Mouse (Mus musculus): ENCODE measurements around the gene Sccpdh. TPM values are rescaled to one million over a fixed set of nuclear protein-coding genes. Genes with fewer than 3 reads are reported as not detected.

Sccpdh gene
- total and polyA plus RNA-seq, 2 experiments from 2014 or later = 75.5 to 122 TPM

GRCm38 (mm10) chr1:179628438-179629106 is 39.4 kb upstream of the Sccpdh start:
- H3K9ac ChIP-seq (replicated peaks; ENCODE audit: low read depth, low read length) = no peak overlapping the region
- 36% methylated on average over 8 of the region's 8 CpGs for WGBS
- peaks cover 22% of the 10 kb centered on the region for H3K36me3 ChIP-seq (replicated peaks; ENCODE audit: control insufficient read depth, insufficient read depth, low read length)
- ATAC-seq (ENCODE audit: insufficient read depth, low read depth) (no peak), DNase-seq (ENCODE audit: low spot score) (no peak)
- no peak overlapping the region for H3K4me3 ChIP-seq (ENCODE audit: low read depth, low read length)
- no peaks in the 10 kb centered on the region for H3K27me3 ChIP-seq (ENCODE audit: control insufficient read depth, insufficient read depth, low read length)
- H3K4me1 ChIP-seq (ENCODE audit: control insufficient read depth, insufficient read depth) = peaks cover 6% of the 10 kb centered on the region
- H3K4me2 ChIP-seq (ENCODE audit: low read depth, low read length) = no peak overlapping the region
- H3K27ac ChIP-seq (ENCODE audit: low read depth) = no peak overlapping the region
- no peaks in the 10 kb centered on the region for H3K9me3 ChIP-seq (replicated peaks; ENCODE audit: control insufficient read depth, low read length)
- TF ChIP-seq EP300 (IDR thresholded peaks at IDR 0.05; ENCODE audit: low read depth) (no peak), CTCF (IDR thresholded peaks at IDR 0.05; ENCODE audit: low read depth) (no peak)

GRCm38 (mm10) chr1:179629276-179629675 is 38.7 kb upstream of the Sccpdh start:
- Histone ChIP-seq H3K9ac (replicated peaks; ENCODE audit: low read depth, low read length) (no peak overlapping the region), H3K4me1 (ENCODE audit: control insufficient read depth, insufficient read depth) (peaks cover 6% of the 10 kb centered on the region), H3K4me3 (ENCODE audit: low read depth, low read length) (no peak overlapping the region), H3K27ac (ENCODE audit: low read depth) (no peak overlapping the region), H3K4me2 (ENCODE audit: low read depth, low read length) (no peak overlapping the region), H3K36me3 (replicated peaks; ENCODE audit: control insufficient read depth, insufficient read depth, low read length) (peaks cover 22% of the 10 kb centered on the region), H3K27me3 (ENCODE audit: control insufficient read depth, insufficient read depth, low read length) (no peaks in the 10 kb centered on the region), H3K9me3 (replicated peaks; ENCODE audit: control insufficient read depth, low read length) (no peaks in the 10 kb centered on the region)
- DNase-seq (ENCODE audit: low spot score) (no peak), ATAC-seq (ENCODE audit: insufficient read depth, low read depth) (no peak)
- TF ChIP-seq EP300 (IDR thresholded peaks at IDR 0.05; ENCODE audit: low read depth) (no peak), CTCF (IDR thresholded peaks at IDR 0.05; ENCODE audit: low read depth) (no peak)
- 87% methylated on average over 5 of the region's 5 CpGs for WGBS

GRCm38 (mm10) chr1:179632746-179633413 is 35.1 kb upstream of the Sccpdh start:
- Histone ChIP-seq H3K9me3 (replicated peaks; ENCODE audit: control insufficient read depth, low read length) (no peaks in the 10 kb centered on the region), H3K27me3 (ENCODE audit: control insufficient read depth, insufficient read depth, low read length) (no peaks in the 10 kb centered on the region), H3K4me1 (ENCODE audit: control insufficient read depth, insufficient read depth) (peaks cover 2% of the 10 kb centered on the region), H3K9ac (replicated peaks; ENCODE audit: low read depth, low read length) (no peak overlapping the region), H3K27ac (ENCODE audit: low read depth) (no peak overlapping the region), H3K4me2 (ENCODE audit: low read depth, low read length) (no peak overlapping the region), H3K4me3 (ENCODE audit: low read depth, low read length) (no peak overlapping the region), H3K36me3 (replicated peaks; ENCODE audit: control insufficient read depth, insufficient read depth, low read length) (no peaks in the 10 kb centered on the region)
- 78% methylated on average over 11 of the region's 11 CpGs for WGBS
- TF ChIP-seq EP300 (IDR thresholded peaks at IDR 0.05; ENCODE audit: low read depth) (no peak), CTCF (IDR thresholded peaks at IDR 0.05; ENCODE audit: low read depth) (no peak)
- DNase-seq (ENCODE audit: low spot score) = no peak
- no peak for ATAC-seq (ENCODE audit: insufficient read depth, low read depth)

GRCm38 (mm10) chr1:179633414-179633752 is 34.6 kb upstream of the Sccpdh start:
- no peak overlapping the region for H3K4me3 ChIP-seq (ENCODE audit: low read depth, low read length)
- no peaks in the 10 kb centered on the region for H3K9me3 ChIP-seq (replicated peaks; ENCODE audit: control insufficient read depth, low read length)
- H3K9ac ChIP-seq (replicated peaks; ENCODE audit: low read depth, low read length) = no peak overlapping the region
- H3K4me2 ChIP-seq (ENCODE audit: low read depth, low read length) = no peak overlapping the region
- no peaks in the 10 kb centered on the region for H3K27me3 ChIP-seq (ENCODE audit: control insufficient read depth, insufficient read depth, low read length)
- ATAC-seq (ENCODE audit: insufficient read depth, low read depth) (no peak), DNase-seq (ENCODE audit: low spot score) (no peak)
- TF ChIP-seq CTCF (IDR thresholded peaks at IDR 0.05; ENCODE audit: low read depth) = peak; percentile 60
- no peak for TF ChIP-seq EP300 (IDR thresholded peaks at IDR 0.05; ENCODE audit: low read depth)
- no peaks in the 10 kb centered on the region; the same call in 1 of the 2 replicates for H3K4me1 ChIP-seq (ENCODE audit: control insufficient read depth, insufficient read depth)
- no peak overlapping the region for H3K27ac ChIP-seq (ENCODE audit: low read depth)
- H3K36me3 ChIP-seq (replicated peaks; ENCODE audit: control insufficient read depth, insufficient read depth, low read length) = no peaks in the 10 kb centered on the region
- WGBS = 5% methylated on average over 1 of the region's 1 CpGs

- DNase-seq (ENCODE audit: low spot score) (no peak), ATAC-seq (ENCODE audit: insufficient read depth, low read depth) (no peak)
- TF ChIP-seq CTCF (IDR thresholded peaks at IDR 0.05; ENCODE audit: low read depth) (no peak), EP300 (IDR thresholded peaks at IDR 0.05; ENCODE audit: low read depth) (no peak)
- no peak overlapping the region for H3K4me2 ChIP-seq (ENCODE audit: low read depth, low read length)
- no peaks in the 10 kb centered on the region for H3K9me3 ChIP-seq (replicated peaks; ENCODE audit: control insufficient read depth, low read length)
- H3K4me3 ChIP-seq (ENCODE audit: low read depth, low read length) = no peak overlapping the region
- H3K27me3 ChIP-seq (ENCODE audit: control insufficient read depth, insufficient read depth, low read length) = no peaks in the 10 kb centered on the region
- H3K27ac ChIP-seq (ENCODE audit: low read depth) = no peak overlapping the region
- H3K36me3 ChIP-seq (replicated peaks; ENCODE audit: control insufficient read depth, insufficient read depth, low read length) = no peaks in the 10 kb centered on the region
- no peak overlapping the region for H3K9ac ChIP-seq (replicated peaks; ENCODE audit: low read depth, low read length)
- WGBS = 93% methylated on average over 3 of the region's 3 CpGs
- H3K4me1 ChIP-seq (ENCODE audit: control insufficient read depth, insufficient read depth) = no peaks in the 10 kb centered on the region
Measured at GRCm38 (mm10) chr1:179634159-179634558, 33.9 kb upstream of the Sccpdh start.

All from heart, postnatal 0 days (tissue).